Mouse (Mus musculus) yolk sac, embryonic 10.5 days (tissue): ENCODE data around the gene Nup188.

Source experiments
- DNase-seq: peaks from one replicate; pipeline ENCODE4 v3.0.0-alpha.2; 2017; ENCODE audit warnings: low spot score

The Nup188 gene

GRCm38 (mm10) chr2:30256616-30257350, 29.4 kb upstream of the Nup188 start:
- DNase-seq, result no peak

- no peak for DNase-seq
Measured at GRCm38 (mm10) chr2:30257699-30258460, 28.3 kb upstream of the Nup188 start.

- DNase-seq, result no peak
Measured at GRCm38 (mm10) chr2:30258600-30258999, 27.6 kb upstream of the Nup188 start.

- no peak for DNase-seq
Measured at GRCm38 (mm10) chr2:30259131-30260064, 26.8 kb upstream of the Nup188 start.

GRCm38 (mm10) chr2:30261064-30261736, 25.0 kb upstream of the Nup188 start:
- DNase-seq, result no peak

- no peak for DNase-seq
Measured at GRCm38 (mm10) chr2:30261921-30262839, 24.0 kb upstream of the Nup188 start.

- no peak for DNase-seq
Measured at GRCm38 (mm10) chr2:30262840-30263441, 23.3 kb upstream of the Nup188 start.

- no peak for DNase-seq
Measured at GRCm38 (mm10) chr2:30263811-30264210, 22.4 kb upstream of the Nup188 start.

GRCm38 (mm10) chr2:30264671-30265519, 21.3 kb upstream of the Nup188 start:
- DNase-seq, result peak; percentile 76

GRCm38 (mm10) chr2:30265767-30266253, 20.4 kb upstream of the Nup188 start, which contains the start of gene Phyhd1:
Phyhd1 (plus strand) TSS chr2:30266203.
- peak; percentile 79 for DNase-seq

GRCm38 (mm10) chr2:30266392-30266941, 19.7 kb upstream of the Nup188 start:
- peak; percentile 92 for DNase-seq

- no peak for DNase-seq
Measured at GRCm38 (mm10) chr2:30267466-30267865, 18.7 kb upstream of the Nup188 start.

- no peak for DNase-seq
Measured at GRCm38 (mm10) chr2:30268371-30268770, 17.8 kb upstream of the Nup188 start.

- no peak for DNase-seq
Measured at GRCm38 (mm10) chr2:30269241-30269990, 16.8 kb upstream of the Nup188 start.

GRCm38 (mm10) chr2:30270134-30270533, 16.1 kb upstream of the Nup188 start:
- peak; percentile 47 for DNase-seq

- no peak for DNase-seq
Measured at GRCm38 (mm10) chr2:30280743-30281142, 5.5 kb upstream of the Nup188 start, which contains the start of gene Gm28038. Gm28038 (plus strand) TSS chr2:30281043.

GRCm38 (mm10) chr2:30281651-30282050, 4.5 kb upstream of the Nup188 start:
- no peak for DNase-seq

- DNase-seq, result peak; percentile 49
Measured at GRCm38 (mm10) chr2:30283193-30283592, 3.0 kb upstream of the Nup188 start.
